8 mouse cellular contexts compared by ENCODE assay signal in the genomic region with DNA sequence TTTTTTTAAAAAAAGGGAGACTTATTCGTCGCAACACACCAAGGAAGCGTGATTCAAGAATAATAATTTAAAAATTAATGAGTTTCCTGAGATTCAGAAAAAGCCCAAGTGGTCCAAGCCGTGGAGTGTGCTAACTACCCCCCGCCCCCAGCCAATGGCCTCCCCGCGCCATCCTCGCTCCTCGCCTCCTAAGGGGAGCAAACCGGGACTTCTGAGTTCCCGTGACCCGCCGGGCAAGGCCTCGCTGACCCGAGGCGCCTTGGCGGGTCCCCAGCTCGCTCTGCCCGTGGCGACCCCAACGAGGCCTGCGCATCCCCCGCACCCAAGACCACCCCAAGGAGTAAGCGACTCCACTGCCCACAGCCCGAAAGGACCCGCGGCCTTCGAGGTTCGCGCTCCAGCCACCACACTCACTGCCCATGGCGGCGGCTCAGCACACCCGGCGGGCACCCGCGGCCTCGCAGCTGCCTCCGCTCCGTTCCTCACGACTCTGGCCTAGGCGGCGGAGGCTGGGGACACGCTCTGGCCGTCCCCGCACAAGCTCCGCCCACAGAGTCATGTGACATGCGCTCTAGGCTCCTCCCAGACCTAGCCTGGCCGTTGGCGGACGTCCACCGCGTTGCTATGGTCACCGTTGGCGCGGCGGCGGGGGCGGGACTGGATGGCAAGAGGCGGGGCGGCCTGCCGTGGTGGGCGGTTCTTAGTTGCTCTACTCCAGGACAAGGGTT. TPM values are rescaled to one million over a fixed set of nuclear protein-coding genes. Genes with fewer than 3 reads are reported as not detected.
A peak's percentile ranks its signal among the peaks of the same experiment; 100 is the strongest.
DNase-seq lines count a peak whose midpoint lies in the region; ATAC-seq and TF ChIP-seq lines count a peak whose summit lies in the region.

Gene Sec61a2 (minus strand): TSS at position 590 of the 728 bp plus-strand sequence.

- ATAC-seq in embryonic facial prominence, embryonic 15.5 days (ENCODE audit: insufficient number of reproducible peaks, low FRiP score, low TSS enrichment, low read depth): peak; percentile 98
- ATAC-seq in limb, embryonic 14.5 days (ENCODE audit: low FRiP score, low read depth): peak; percentile 99
- ATAC-seq in midbrain, postnatal 0 days (ENCODE audit: low FRiP score): peak; percentile 98

- peak within 1 kb of the TSS; percentile 56 for H3K4me2 ChIP-seq in embryonic facial prominence, embryonic 15.5 days (replicated peaks)
- peak within 1 kb of the TSS; percentile 52 for H3K4me2 ChIP-seq in limb, embryonic 14.5 days (replicated peaks; ENCODE audit: low read depth, low read length, severe bottlenecking)
- H3K4me2 ChIP-seq in midbrain, postnatal 0 days (ENCODE audit: low read depth, low read length, poor library complexity, severe bottlenecking): peak within 1 kb of the TSS; percentile 55

- H3K27ac ChIP-seq in bone marrow, adult 2 months (ENCODE audit: control insufficient read depth, insufficient read depth, low read depth, low read length, poor library complexity): peak within 1 kb of the TSS; percentile 88
- H3K27ac ChIP-seq in embryonic facial prominence, embryonic 15.5 days (replicated peaks): peak within 1 kb of the TSS; percentile 86
- H3K27ac ChIP-seq in limb, embryonic 14.5 days (replicated peaks; ENCODE audit: low read depth, low read length): peak within 1 kb of the TSS; percentile 77
- H3K27ac ChIP-seq in midbrain, postnatal 0 days (ENCODE audit: low read depth, low read length): peak within 1 kb of the TSS; percentile 74

- H3K4me1 ChIP-seq in bone marrow, adult 2 months (ENCODE audit: control insufficient read depth, insufficient read depth, low read length): no peaks in the 10 kb centered on the region
- peaks cover 3% of the 10 kb centered on the region; the same call in 1 of the 2 replicates for H3K4me1 ChIP-seq in embryonic facial prominence, embryonic 15.5 days
- peaks cover 6% of the 10 kb centered on the region; the same call in 1 of the 2 replicates for H3K4me1 ChIP-seq in limb, embryonic 14.5 days (ENCODE audit: control insufficient read depth, insufficient read depth, low read length)
- H3K4me1 ChIP-seq in midbrain, postnatal 0 days (ENCODE audit: insufficient read depth, low read length): no peaks in the 10 kb centered on the region; the same call in 1 of the 2 replicates

- H3K9me3 ChIP-seq in embryonic facial prominence, embryonic 15.5 days (replicated peaks): no peaks in the 10 kb centered on the region
- no peaks in the 10 kb centered on the region for H3K9me3 ChIP-seq in limb, embryonic 14.5 days (ENCODE audit: control insufficient read depth, low read length)
- no peaks in the 10 kb centered on the region for H3K9me3 ChIP-seq in midbrain, postnatal 0 days (ENCODE audit: low read length)

- peaks cover 22% of the 10 kb centered on the region for H3K36me3 ChIP-seq in embryonic facial prominence, embryonic 15.5 days
- H3K36me3 ChIP-seq in limb, embryonic 14.5 days (ENCODE audit: control insufficient read depth, insufficient read depth, low read length): peaks cover 23% of the 10 kb centered on the region
- peaks cover 3% of the 10 kb centered on the region for H3K36me3 ChIP-seq in midbrain, postnatal 0 days (ENCODE audit: insufficient read depth, low read length)

- no peaks in the 10 kb centered on the region for H3K27me3 ChIP-seq in embryonic facial prominence, embryonic 15.5 days
- H3K27me3 ChIP-seq in limb, embryonic 14.5 days (ENCODE audit: control insufficient read depth, insufficient read depth, low read length): no peaks in the 10 kb centered on the region
- H3K27me3 ChIP-seq in midbrain, postnatal 0 days (ENCODE audit: insufficient read depth, low read length): no peaks in the 10 kb centered on the region

- TF ChIP-seq CTCF in bone marrow, adult 2 months (IDR thresholded peaks at IDR 0.05; ENCODE audit: control insufficient read depth, insufficient read depth, low read length): 0 out of 2 replicates have a peak, but pooled peaks have one; percentile 2
- TF ChIP-seq CTCF in midbrain, postnatal 0 days (IDR thresholded peaks at IDR 0.05): no peak

- H3K4me3 ChIP-seq in bone marrow, adult 2 months (replicated peaks; ENCODE audit: control insufficient read depth, low read depth, low read length): peak within 1 kb of the TSS; percentile 89
- peak within 1 kb of the TSS; percentile 90 for H3K4me3 ChIP-seq in embryonic facial prominence, embryonic 15.5 days (replicated peaks)
- H3K4me3 ChIP-seq in limb, embryonic 14.5 days (replicated peaks; ENCODE audit: low read length): peak within 1 kb of the TSS; percentile 92
- H3K4me3 ChIP-seq in midbrain, postnatal 0 days (ENCODE audit: low read depth, low read length): peak within 1 kb of the TSS; percentile 89

- peak within 1 kb of the TSS; percentile 94 for H3K9ac ChIP-seq in embryonic facial prominence, embryonic 15.5 days
- H3K9ac ChIP-seq in limb, embryonic 14.5 days (ENCODE audit: low read depth, low read length, severe bottlenecking): peak within 1 kb of the TSS; percentile 93
- H3K9ac ChIP-seq in midbrain, postnatal 0 days (replicated peaks; ENCODE audit: low read length, poor library complexity, severe bottlenecking): peak within 1 kb of the TSS; percentile 91

- TF ChIP-seq POLR2A in bone marrow, adult 2 months (IDR thresholded peaks at IDR 0.05; ENCODE audit: borderline replicate concordance, control insufficient read depth, low read depth, low read length): peak; percentile 97
- peak; percentile 92; the same call in 1 of the 2 replicates for TF ChIP-seq POLR2A in limb, embryonic 14.5 days (IDR thresholded peaks at IDR 0.05; ENCODE audit: borderline replicate concordance, extremely low read depth, insufficient read depth, insufficient read length)

- peak; percentile 94 for DNase-seq in 3T3-L1 (ENCODE audit: low read depth, low spot score)
- DNase-seq in heart, adult 8-10 months (ENCODE audit: low spot score): peak; percentile 98
- peak; percentile 99 for DNase-seq in kidney, adult 9 months
- peak; percentile 96 for DNase-seq in limb, embryonic 14.5 days (ENCODE audit: low spot score)
- peak; percentile 97 for DNase-seq in midbrain, postnatal 0 days (ENCODE audit: low spot score)
- peak; percentile 99 to 100 for DNase-seq in spleen, postnatal 14 days (ENCODE audit: low spot score in 2 of 2)

- WGBS in bone marrow, adult 2 months: under 1% methylated on average over 62 of the region's 62 CpGs
- under 1% methylated on average over 62 of the region's 62 CpGs for WGBS in embryonic facial prominence, embryonic 15.5 days
- WGBS in limb, embryonic 14.5 days: 4% methylated on average over 52 of the region's 62 CpGs
- under 1% methylated on average over 61 of the region's 62 CpGs for WGBS in midbrain, postnatal 0 days

RNA-seq across cellular contexts. Expression of gene Sec61a2, which starts in this region (rescaled TPM):
- polyA plus RNA-seq in bone marrow, adult 2 months (2011; ENCODE audit: insufficient read depth, insufficient read length, low replicate concordance, missing spikeins): 10.1 and 12.4 TPM in 2 replicates
- 77.5 and 89.7 TPM in 2 replicates for polyA plus RNA-seq in embryonic facial prominence, embryonic 15.5 days (2015; fragmentation: Nextera tagmentation; extraction: Ambion mirVana)
- 10 to 100 TPM; 11.9 to 14.3 (median 14.1) TPM for total RNA-seq in heart, adult 8-10 months (2022)
- 222 and 262 TPM in 2 replicates for polyA plus RNA-seq in limb, embryonic 14.5 days (2012; rRNA removed)
- polyA plus RNA-seq in limb, embryonic 14.5 days (2014; fragmentation: Nextera tagmentation; extraction: Ambion mirVana): 79.1 and 90.1 TPM in 2 replicates
- 101 and 118 TPM in 2 replicates for total RNA-seq in midbrain, postnatal 0 days (2014; rRNA removed)
- 104 and 106 TPM in 2 replicates for polyA plus RNA-seq in midbrain, postnatal 0 days (2015; fragmentation: Nextera tagmentation; extraction: Ambion mirVana)

Comparison
In these comparisons a context has a peak if more than half of its experiments do, and no peak if none do; other contexts are left out.
1. Peak in every context shown above with its lines: DNase-seq, ATAC-seq, H3K4me3 ChIP-seq and H3K27ac ChIP-seq.